Mouse (Mus musculus): ENCODE measurements around the gene Sdhb. TPM values are rescaled to one million over a fixed set of nuclear protein-coding genes. Genes with fewer than 3 reads are reported as not detected.

The Sdhb gene
- polyA plus RNA-seq, 1 experiment: 9.3 TPM

GRCm38 (mm10) chr4:140964620-140965019 is 3.6 kb downstream of the Sdhb start:
- no peak for TF ChIP-seq TAL1 (IDR thresholded peaks at IDR 0.05; ENCODE audit: low read length)
- H3K9me3 ChIP-seq (ENCODE audit: control insufficient read depth, low read length): no peaks in the 10 kb centered on the region
- peaks cover 31% of the 10 kb centered on the region for H3K36me3 ChIP-seq (ENCODE audit: control insufficient read depth)
- H3K4me1 ChIP-seq (ENCODE audit: control insufficient read depth): peaks cover 43% of the 10 kb centered on the region
- no peaks in the 10 kb centered on the region for H3K27me3 ChIP-seq (ENCODE audit: control insufficient read depth)
- H3K4me3 ChIP-seq (replicated peaks): no peak overlapping the region

GRCm38 (mm10) chr4:140967386-140968159 is 6.6 kb downstream of the Sdhb start:
- H3K36me3 ChIP-seq (ENCODE audit: control insufficient read depth): peaks cover 57% of the 10 kb centered on the region
- TF ChIP-seq TAL1 (IDR thresholded peaks at IDR 0.05; ENCODE audit: low read length): no peak
- TF ChIP-seq GATA1 (IDR thresholded peaks at IDR 0.05; ENCODE audit: low read length): no peak
- peaks cover 20% of the 10 kb centered on the region for H3K4me1 ChIP-seq (ENCODE audit: control insufficient read depth)
- no peaks in the 10 kb centered on the region for H3K9me3 ChIP-seq (ENCODE audit: control insufficient read depth, low read length)
- no peaks in the 10 kb centered on the region for H3K27me3 ChIP-seq (ENCODE audit: control insufficient read depth)
- H3K4me3 ChIP-seq (replicated peaks): no peak overlapping the region

- Histone ChIP-seq H3K36me3 (ENCODE audit: control insufficient read depth) (peaks cover 84% of the 10 kb centered on the region), H3K4me3 (replicated peaks) (no peak overlapping the region)
These were observed 10.7 kb downstream of the Sdhb start for GRCm38 (mm10) chr4:140971691-140972090.

DNA sequence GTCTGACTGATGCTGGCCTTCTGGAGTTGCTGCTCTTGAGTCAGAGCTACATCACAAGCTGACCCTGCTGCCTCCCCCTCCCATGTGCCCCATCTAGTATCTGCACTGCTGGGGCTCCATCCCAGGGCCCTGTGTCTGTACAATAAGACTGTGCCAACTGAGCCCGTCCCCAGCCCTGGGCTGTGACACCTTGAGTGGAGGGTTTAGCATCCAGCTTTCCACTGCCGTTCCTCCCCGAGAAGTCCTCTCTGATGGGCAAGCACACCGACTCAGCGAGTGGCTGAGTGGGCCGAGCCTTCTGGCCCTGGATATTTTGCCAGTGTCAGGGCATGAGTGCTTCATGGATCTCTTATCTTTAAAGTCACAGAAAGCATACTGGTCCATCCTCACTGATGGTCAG is 13.4 kb downstream of the Sdhb start:
- no peak for TF ChIP-seq GATA1 (IDR thresholded peaks at IDR 0.05; ENCODE audit: low read length)
- no peak for TF ChIP-seq TAL1 (IDR thresholded peaks at IDR 0.05; ENCODE audit: low read length)
- H3K4me1 ChIP-seq (ENCODE audit: control insufficient read depth): peaks cover 19% of the 10 kb centered on the region

More at GRCm38 (mm10) chr4:140971691-140972090, 10.7 kb downstream of the Sdhb start:
- no peaks in the 10 kb centered on the region for H3K9me3 ChIP-seq (ENCODE audit: control insufficient read depth, low read length)
- peaks cover 2% of the 10 kb centered on the region for H3K4me1 ChIP-seq (ENCODE audit: control insufficient read depth)
- TF ChIP-seq TAL1 (IDR thresholded peaks at IDR 0.05; ENCODE audit: low read length) (no peak), GATA1 (IDR thresholded peaks at IDR 0.05; ENCODE audit: low read length) (no peak)
- H3K27me3 ChIP-seq (ENCODE audit: control insufficient read depth): no peaks in the 10 kb centered on the region

GRCm38 (mm10) chr4:140975356-140975755 is 14.4 kb downstream of the Sdhb start:
- Histone ChIP-seq H3K36me3 (ENCODE audit: control insufficient read depth) (peaks cover 90% of the 10 kb centered on the region), H3K4me1 (ENCODE audit: control insufficient read depth) (peaks cover 19% of the 10 kb centered on the region), H3K4me3 (replicated peaks) (no peak overlapping the region)

More for the DNA sequence above, 13.4 kb downstream of the Sdhb start:
- H3K36me3 ChIP-seq (ENCODE audit: control insufficient read depth): peaks cover 91% of the 10 kb centered on the region
- no peaks in the 10 kb centered on the region for H3K9me3 ChIP-seq (ENCODE audit: control insufficient read depth, low read length)
- H3K4me3 ChIP-seq (replicated peaks): no peak overlapping the region
- no peaks in the 10 kb centered on the region for H3K27me3 ChIP-seq (ENCODE audit: control insufficient read depth)

GRCm38 (mm10) chr4:140977278-140977677 is 16.3 kb downstream of the Sdhb start:
- Histone ChIP-seq H3K4me1 (ENCODE audit: control insufficient read depth) (peaks cover 19% of the 10 kb centered on the region), H3K36me3 (ENCODE audit: control insufficient read depth) (peaks cover 74% of the 10 kb centered on the region), H3K4me3 (replicated peaks) (no peak overlapping the region), H3K9me3 (ENCODE audit: control insufficient read depth, low read length) (peaks cover 6% of the 10 kb centered on the region), H3K27me3 (ENCODE audit: control insufficient read depth) (no peaks in the 10 kb centered on the region)
- TF ChIP-seq GATA1 (IDR thresholded peaks at IDR 0.05; ENCODE audit: low read length) (no peak), TAL1 (IDR thresholded peaks at IDR 0.05; ENCODE audit: low read length) (no peak)

More at GRCm38 (mm10) chr4:140975356-140975755, 14.4 kb downstream of the Sdhb start:
- TF ChIP-seq GATA1 (IDR thresholded peaks at IDR 0.05; ENCODE audit: low read length): no peak
- TF ChIP-seq TAL1 (IDR thresholded peaks at IDR 0.05; ENCODE audit: low read length): no peak
- H3K9me3 ChIP-seq (ENCODE audit: control insufficient read depth, low read length): no peaks in the 10 kb centered on the region
- no peaks in the 10 kb centered on the region for H3K27me3 ChIP-seq (ENCODE audit: control insufficient read depth)

DNA sequence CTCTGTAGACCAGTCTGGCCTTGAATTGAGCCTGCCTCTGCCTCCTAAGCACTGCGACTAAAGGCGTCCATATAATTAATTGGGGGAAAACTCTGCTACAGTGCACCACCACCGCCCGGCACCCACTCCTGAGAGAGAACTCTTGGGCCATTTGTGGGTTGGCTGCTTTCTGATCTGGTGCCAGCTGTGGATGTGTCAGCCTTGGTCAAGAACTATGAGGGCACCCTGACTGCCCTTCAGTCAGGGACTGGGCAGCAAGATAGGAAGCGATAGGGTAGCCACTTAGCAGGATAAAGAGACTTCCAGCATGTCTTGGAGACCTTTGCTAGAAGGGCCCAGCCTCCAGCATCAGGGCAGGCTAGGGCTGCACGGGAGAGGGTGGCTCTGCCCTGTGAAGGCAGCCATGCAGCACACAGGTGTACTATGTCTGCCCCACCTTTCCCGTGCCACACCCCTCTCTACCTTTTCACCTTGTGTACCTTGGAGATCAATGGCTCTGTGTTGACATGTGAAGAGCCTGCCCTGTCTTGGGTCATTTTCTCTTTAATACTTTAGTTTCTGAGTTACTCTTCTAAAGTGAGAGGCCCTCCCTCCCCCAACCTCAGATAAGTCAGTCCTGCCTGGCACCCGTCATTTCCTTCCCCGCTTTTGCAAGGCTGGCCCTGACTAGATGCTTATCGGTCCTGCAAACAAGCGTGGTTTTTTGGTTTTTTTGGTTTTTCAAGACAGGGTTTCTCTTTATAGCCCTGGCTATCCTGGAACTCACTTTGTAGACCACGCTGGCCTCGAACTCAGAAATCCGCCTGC is 17.1 kb downstream of the Sdhb start:
- TF ChIP-seq TAL1 (IDR thresholded peaks at IDR 0.05; ENCODE audit: low read length) (no peak), GATA1 (IDR thresholded peaks at IDR 0.05; ENCODE audit: low read length) (no peak)
- H3K27me3 ChIP-seq (ENCODE audit: control insufficient read depth): no peaks in the 10 kb centered on the region
- H3K4me3 ChIP-seq (replicated peaks): no peak overlapping the region
- H3K36me3 ChIP-seq (ENCODE audit: control insufficient read depth): peaks cover 65% of the 10 kb centered on the region
- peaks cover 20% of the 10 kb centered on the region for H3K4me1 ChIP-seq (ENCODE audit: control insufficient read depth)
- H3K9me3 ChIP-seq (ENCODE audit: control insufficient read depth, low read length): peaks cover 6% of the 10 kb centered on the region

GRCm38 (mm10) chr4:140981605-140982004 is 20.6 kb downstream of the Sdhb start:
- Histone ChIP-seq H3K4me1 (ENCODE audit: control insufficient read depth) (peaks cover 31% of the 10 kb centered on the region), H3K36me3 (ENCODE audit: control insufficient read depth) (peaks cover 31% of the 10 kb centered on the region)
- TF ChIP-seq TAL1 (IDR thresholded peaks at IDR 0.05; ENCODE audit: low read length): no peak
- TF ChIP-seq GATA1 (IDR thresholded peaks at IDR 0.05; ENCODE audit: low read length): no peak

DNA sequence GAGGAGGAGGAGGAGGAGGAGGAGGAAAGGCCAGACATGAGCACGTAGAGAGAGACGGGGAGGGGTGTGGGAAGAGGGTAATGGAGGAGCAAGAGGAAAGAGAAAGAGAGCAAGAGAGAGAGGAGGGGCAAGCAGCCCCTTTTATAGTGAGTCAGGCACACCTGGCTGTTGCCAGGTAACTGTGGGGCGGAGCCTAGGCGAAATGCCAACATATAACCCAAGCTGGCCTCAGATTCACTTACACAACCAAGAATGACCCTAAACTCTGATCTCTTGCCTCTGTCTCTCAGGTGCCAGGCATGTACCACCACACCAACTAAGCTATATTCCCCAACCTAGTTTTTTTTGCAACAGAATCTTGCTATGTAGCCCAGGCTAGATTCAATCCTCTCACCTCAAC is 21.8 kb downstream of the Sdhb start:
- H3K4me1 ChIP-seq (ENCODE audit: control insufficient read depth): peaks cover 31% of the 10 kb centered on the region

More at GRCm38 (mm10) chr4:140981605-140982004, 20.6 kb downstream of the Sdhb start:
- no peaks in the 10 kb centered on the region for H3K27me3 ChIP-seq (ENCODE audit: control insufficient read depth)
- H3K4me3 ChIP-seq (replicated peaks): no peak overlapping the region
- peaks cover 6% of the 10 kb centered on the region for H3K9me3 ChIP-seq (ENCODE audit: control insufficient read depth, low read length)

More for the DNA sequence above, 21.8 kb downstream of the Sdhb start:
- H3K36me3 ChIP-seq (ENCODE audit: control insufficient read depth): peaks cover 19% of the 10 kb centered on the region
- H3K27me3 ChIP-seq (ENCODE audit: control insufficient read depth): no peaks in the 10 kb centered on the region
- H3K9me3 ChIP-seq (ENCODE audit: control insufficient read depth, low read length): peaks cover 6% of the 10 kb centered on the region
- TF ChIP-seq TAL1 (IDR thresholded peaks at IDR 0.05; ENCODE audit: low read length) (no peak), GATA1 (IDR thresholded peaks at IDR 0.05; ENCODE audit: low read length) (no peak)
- no peak overlapping the region for H3K4me3 ChIP-seq (replicated peaks)
